Mouse (Mus musculus): Measurements from ENCODE around the gene Tlr7. TPM values are rescaled to one million over a fixed set of nuclear protein-coding genes. Genes with fewer than 3 reads are reported as not detected.
"Not testable (repeated sequence)": the region's sequence is repeated elsewhere in the genome, so short reads cannot be mapped to it uniquely, and the experiment has no call there.

Tlr7 gene
- total and polyA plus RNA-seq, 2 experiments from 2014 or later: 0.26 to 0.88 TPM

- WGBS: 41% methylated on average over 1 of the region's 1 CpGs
- H3K4me2 ChIP-seq (ENCODE audit: low read depth, low read length): no peak overlapping the region
- no peak overlapping the region for H3K27ac ChIP-seq (ENCODE audit: low read depth)
- ATAC-seq (ENCODE audit: insufficient read depth, low read depth) (no peak), DNase-seq (ENCODE audit: low spot score) (no peak)
- no peak overlapping the region for H3K9ac ChIP-seq (replicated peaks; ENCODE audit: low read depth, low read length)
- H3K4me1 ChIP-seq (ENCODE audit: control insufficient read depth, insufficient read depth): no peaks in the 10 kb centered on the region
- H3K9me3 ChIP-seq (replicated peaks; ENCODE audit: control insufficient read depth, low read length): no peaks in the 10 kb centered on the region
- TF ChIP-seq EP300 (IDR thresholded peaks at IDR 0.05; ENCODE audit: low read depth) (no peak), CTCF (IDR thresholded peaks at IDR 0.05; ENCODE audit: low read depth) (no peak)
- no peaks in the 10 kb centered on the region for H3K36me3 ChIP-seq (replicated peaks; ENCODE audit: control insufficient read depth, insufficient read depth, low read length)
- no peaks in the 10 kb centered on the region for H3K27me3 ChIP-seq (ENCODE audit: control insufficient read depth, insufficient read depth, low read length)
- H3K4me3 ChIP-seq (ENCODE audit: low read depth, low read length): no peak overlapping the region
These were observed 6.6 kb downstream of the Tlr7 start for GRCm38 (mm10) chrX:167323742-167324141.

GRCm38 (mm10) chrX:167321233-167321806, 9.0 kb downstream of the Tlr7 start:
- H3K4me3 ChIP-seq (ENCODE audit: low read depth, low read length): no peak overlapping the region
- no peak overlapping the region for H3K4me2 ChIP-seq (ENCODE audit: low read depth, low read length)
- no peaks in the 10 kb centered on the region for H3K9me3 ChIP-seq (replicated peaks; ENCODE audit: control insufficient read depth, low read length)
- no peak overlapping the region for H3K9ac ChIP-seq (replicated peaks; ENCODE audit: low read depth, low read length)
- TF ChIP-seq CTCF (IDR thresholded peaks at IDR 0.05; ENCODE audit: low read depth) (no peak), EP300 (IDR thresholded peaks at IDR 0.05; ENCODE audit: low read depth) (no peak)
- no peak for ATAC-seq (ENCODE audit: insufficient read depth, low read depth)
- H3K4me1 ChIP-seq (ENCODE audit: control insufficient read depth, insufficient read depth): no peaks in the 10 kb centered on the region
- H3K27me3 ChIP-seq (ENCODE audit: control insufficient read depth, insufficient read depth, low read length): no peaks in the 10 kb centered on the region
- H3K36me3 ChIP-seq (replicated peaks; ENCODE audit: control insufficient read depth, insufficient read depth, low read length): no peaks in the 10 kb centered on the region
- DNase-seq (ENCODE audit: low spot score): no peak
- H3K27ac ChIP-seq (ENCODE audit: low read depth): no peak overlapping the region
- WGBS: 67% methylated on average over 4 of the region's 4 CpGs

GRCm38 (mm10) chrX:167318819-167319396, 11.4 kb downstream of the Tlr7 start:
- no peaks in the 10 kb centered on the region for H3K36me3 ChIP-seq (replicated peaks; ENCODE audit: control insufficient read depth, insufficient read depth, low read length)
- TF ChIP-seq EP300 (IDR thresholded peaks at IDR 0.05; ENCODE audit: low read depth) (no peak), CTCF (IDR thresholded peaks at IDR 0.05; ENCODE audit: low read depth) (no peak)
- no peak for DNase-seq (ENCODE audit: low spot score)

GRCm38 (mm10) chrX:167315766-167316165, 14.6 kb downstream of the Tlr7 start:
- no peaks in the 10 kb centered on the region for H3K27me3 ChIP-seq (ENCODE audit: control insufficient read depth, insufficient read depth, low read length)
- no peaks in the 10 kb centered on the region for H3K9me3 ChIP-seq (replicated peaks; ENCODE audit: control insufficient read depth, low read length)
- no peak overlapping the region for H3K27ac ChIP-seq (ENCODE audit: low read depth)
- H3K9ac ChIP-seq (replicated peaks; ENCODE audit: low read depth, low read length): no peak overlapping the region
- ATAC-seq (ENCODE audit: insufficient read depth, low read depth) (no peak), DNase-seq (ENCODE audit: low spot score) (peak; percentile 5)
- H3K4me2 ChIP-seq (ENCODE audit: low read depth, low read length): no peak overlapping the region
- no peaks in the 10 kb centered on the region for H3K36me3 ChIP-seq (replicated peaks; ENCODE audit: control insufficient read depth, insufficient read depth, low read length)
- H3K4me1 ChIP-seq (ENCODE audit: control insufficient read depth, insufficient read depth): no peaks in the 10 kb centered on the region
- no peak for TF ChIP-seq CTCF (IDR thresholded peaks at IDR 0.05; ENCODE audit: low read depth)
- TF ChIP-seq EP300 (IDR thresholded peaks at IDR 0.05; ENCODE audit: low read depth): no peak
- WGBS: 72% methylated on average over 5 of the region's 5 CpGs
- H3K4me3 ChIP-seq (ENCODE audit: low read depth, low read length): no peak overlapping the region

More at GRCm38 (mm10) chrX:167318819-167319396, 11.4 kb downstream of the Tlr7 start:
- H3K9me3 ChIP-seq (replicated peaks; ENCODE audit: control insufficient read depth, low read length): no peaks in the 10 kb centered on the region
- no peak overlapping the region for H3K27ac ChIP-seq (ENCODE audit: low read depth)
- H3K4me2 ChIP-seq (ENCODE audit: low read depth, low read length): no peak overlapping the region
- H3K9ac ChIP-seq (replicated peaks; ENCODE audit: low read depth, low read length): no peak overlapping the region
- H3K4me1 ChIP-seq (ENCODE audit: control insufficient read depth, insufficient read depth): no peaks in the 10 kb centered on the region
- no peak for ATAC-seq (ENCODE audit: insufficient read depth, low read depth)
- 43% methylated on average over 4 of the region's 4 CpGs for WGBS
- no peaks in the 10 kb centered on the region for H3K27me3 ChIP-seq (ENCODE audit: control insufficient read depth, insufficient read depth, low read length)
- no peak overlapping the region for H3K4me3 ChIP-seq (ENCODE audit: low read depth, low read length)

- H3K9ac ChIP-seq (replicated peaks; ENCODE audit: low read depth, low read length): no peak overlapping the region
- H3K27ac ChIP-seq (ENCODE audit: low read depth): no peak overlapping the region
- H3K9me3 ChIP-seq (replicated peaks; ENCODE audit: control insufficient read depth, low read length): no peaks in the 10 kb centered on the region
- no peak overlapping the region for H3K4me3 ChIP-seq (ENCODE audit: low read depth, low read length)
- H3K27me3 ChIP-seq (ENCODE audit: control insufficient read depth, insufficient read depth, low read length): no peaks in the 10 kb centered on the region
- H3K36me3 ChIP-seq (replicated peaks; ENCODE audit: control insufficient read depth, insufficient read depth, low read length): no peaks in the 10 kb centered on the region
- 76% methylated on average over 4 of the region's 4 CpGs for WGBS
- H3K4me1 ChIP-seq (ENCODE audit: control insufficient read depth, insufficient read depth): no peaks in the 10 kb centered on the region
- H3K4me2 ChIP-seq (ENCODE audit: low read depth, low read length): no peak overlapping the region
- TF ChIP-seq CTCF (IDR thresholded peaks at IDR 0.05; ENCODE audit: low read depth) (no peak), EP300 (IDR thresholded peaks at IDR 0.05; ENCODE audit: low read depth) (no peak)
- DNase-seq (ENCODE audit: low spot score) (no peak), ATAC-seq (ENCODE audit: insufficient read depth, low read depth) (no peak)
These were observed 15.1 kb downstream of the Tlr7 start for GRCm38 (mm10) chrX:167315093-167315726.

GRCm38 (mm10) chrX:167302061-167302460, 28.3 kb downstream of the Tlr7 start:
- H3K9me3 ChIP-seq (replicated peaks; ENCODE audit: control insufficient read depth, low read length); H3K4me2 ChIP-seq (ENCODE audit: low read depth, low read length); H3K27ac ChIP-seq (ENCODE audit: low read depth); H3K27me3 ChIP-seq (ENCODE audit: control insufficient read depth, insufficient read depth, low read length); DNase-seq (ENCODE audit: low spot score); ATAC-seq (ENCODE audit: insufficient read depth, low read depth); H3K4me3 ChIP-seq (ENCODE audit: low read depth, low read length); H3K36me3 ChIP-seq (replicated peaks; ENCODE audit: control insufficient read depth, insufficient read depth, low read length); H3K9ac ChIP-seq (replicated peaks; ENCODE audit: low read depth, low read length); H3K4me1 ChIP-seq (ENCODE audit: control insufficient read depth, insufficient read depth): not testable (repeated sequence)
- WGBS: no CpG with 5 or more reads among the region's 1 CpGs
